Mouse (Mus musculus) heart, embryonic 11.5 days (tissue): ENCODE data around the gene Col11a2. TPM values are rescaled to one million over a fixed set of nuclear protein-coding genes. Genes with fewer than 3 reads are reported as not detected.

Experiments
- ATAC-seq: fragments of 200-750 bp; cut with Nextera tagmentation; replicated peaks from 2 replicates; pipeline ENCODE4 v1.8.0; 2017; ENCODE audit warnings: moderate library complexity; ENCODE audit not compliant: insufficient number of reproducible peaks, low FRiP score, low TSS enrichment
- H3K27ac ChIP-seq: fragments of 300-500 bp; sonication (generic); 2 replicates; pipeline ENCODE4 v1.5.1; 2014; ENCODE audit warnings: mild to moderate bottlenecking, low read depth, low read length
- H3K27me3 ChIP-seq: fragments of 300-500 bp; sonication (generic); 2 replicates; pipeline ENCODE4 v1.6.1; 2014; ENCODE audit warnings: mild to moderate bottlenecking, low read length, mixed read lengths; ENCODE audit not compliant: control insufficient read depth, insufficient read depth
- H3K36me3 ChIP-seq: fragments of 300-500 bp; sonication (generic); 2 replicates; pipeline ENCODE4 v1.6.1; 2014; ENCODE audit warnings: mild to moderate bottlenecking, low read length, moderate library complexity, mixed read lengths; ENCODE audit not compliant: control insufficient read depth, insufficient read depth
- H3K4me1 ChIP-seq: fragments of 300-500 bp; sonication (generic); 2 replicates; pipeline ENCODE4 v1.6.1; 2014; ENCODE audit warnings: low read length; ENCODE audit not compliant: control insufficient read depth, insufficient read depth
- H3K4me2 ChIP-seq: fragments of 300-500 bp; sonication (generic); 2 replicates; pipeline ENCODE4 v1.6.1; 2014; ENCODE audit warnings: mild to moderate bottlenecking, moderate library complexity
- H3K4me3 ChIP-seq: fragments of 300-500 bp; sonication (generic); 2 replicates; pipeline ENCODE4 v1.5.1; 2014; ENCODE audit warnings: low read depth, low read length
- H3K9ac ChIP-seq: fragments of 300-500 bp; sonication (generic); 2 replicates; pipeline ENCODE4 v1.6.1; 2014; ENCODE audit warnings: mild to moderate bottlenecking, low read depth, low read length, moderate library complexity
- H3K9me3 ChIP-seq: fragments of 300-500 bp; sonication (generic); replicated peaks from 2 replicates; pipeline ENCODE4 v1.6.1; 2016; ENCODE audit warnings: low read length; ENCODE audit not compliant: control insufficient read depth
- WGBS: fragments of 180-500 bp; shearing (Covaris S2); extraction: QIAGEN DNeasy Blood & Tissue Kit; methylation state at CpG from one replicate; pipeline ENCODE4 v1.1.7; 2014; ENCODE audit not compliant: insufficient replicate concordance; 5-methylcytosine and 5-hydroxymethylcytosine counted together
- polyA plus RNA-seq: library from polyadenylated mRNA; unstranded; fragments of >200 nt; fragmentation: Nextera tagmentation; extraction: Ambion mirVana; gene quantifications from 2 replicates; pipeline ENCODE4 v1.2.1, GENCODE M21; 2014

Col11a2 gene
- polyA plus RNA-seq, 1 experiment from 2014 or later, result 0.70 TPM

- Histone ChIP-seq H3K4me2 (peak overlapping the region; percentile 99), H3K27me3 (no peaks in the 10 kb centered on the region), H3K27ac (no peak overlapping the region), H3K4me3 (peak overlapping the region; percentile 91), H3K36me3 (peaks cover 15% of the 10 kb centered on the region), H3K4me1 (peaks cover 56% of the 10 kb centered on the region), H3K9ac (no peak overlapping the region), H3K9me3 (no peaks in the 10 kb centered on the region)
- ATAC-seq, result no peak
- 88% methylated on average over 18 of the region's 18 CpGs for WGBS
Measured at GRCm38 (mm10) chr17:34029150-34029889, 9.9 kb upstream of the Col11a2 start.

GRCm38 (mm10) chr17:34029890-34030595, 9.2 kb upstream of the Col11a2 start:
- peak overlapping the region; percentile 98 for H3K9ac ChIP-seq
- 83% methylated on average over 21 of the region's 21 CpGs for WGBS
- peak overlapping the region; percentile 99 for H3K4me2 ChIP-seq
- peaks cover 56% of the 10 kb centered on the region for H3K4me1 ChIP-seq
- no peaks in the 10 kb centered on the region for H3K27me3 ChIP-seq
- peak overlapping the region; percentile 91 for H3K4me3 ChIP-seq
- no peak for ATAC-seq
- H3K9me3 ChIP-seq, result no peaks in the 10 kb centered on the region
- H3K36me3 ChIP-seq, result peaks cover 15% of the 10 kb centered on the region
- 0 out of 2 replicates have a peak overlapping the region, but pooled peaks have one; percentile 95 for H3K27ac ChIP-seq

GRCm38 (mm10) chr17:34030861-34031326, 8.3 kb upstream of the Col11a2 start:
- H3K4me1 ChIP-seq, result peaks cover 48% of the 10 kb centered on the region
- H3K4me2 ChIP-seq, result peak overlapping the region; percentile 99
- H3K4me3 ChIP-seq, result peak overlapping the region; percentile 91
- peak overlapping the region; percentile 98 for H3K9ac ChIP-seq
- peak overlapping the region; percentile 95 for H3K27ac ChIP-seq
- peaks cover 16% of the 10 kb centered on the region for H3K36me3 ChIP-seq
- WGBS, result 1% methylated on average over 20 of the region's 20 CpGs
- no peaks in the 10 kb centered on the region for H3K27me3 ChIP-seq
- ATAC-seq, result 0 out of 2 replicates have a peak, but pooled peaks have one; percentile 0
- no peaks in the 10 kb centered on the region for H3K9me3 ChIP-seq

- Histone ChIP-seq H3K4me1 (peaks cover 42% of the 10 kb centered on the region), H3K9me3 (no peaks in the 10 kb centered on the region), H3K9ac (peak within 1 kb of the TSS; percentile 98), H3K4me2 (peak within 1 kb of the TSS; percentile 99), H3K4me3 (peak within 1 kb of the TSS; percentile 91), H3K27me3 (no peaks in the 10 kb centered on the region), H3K36me3 (peaks cover 20% of the 10 kb centered on the region), H3K27ac (peak within 1 kb of the TSS; percentile 95)
- under 1% methylated on average over 88 of the region's 88 CpGs for WGBS
- peak; percentile 74 for ATAC-seq
Measured at GRCm38 (mm10) chr17:34031465-34032173, 7.6 kb upstream of the Col11a2 start, which contains the start of the genes Slc39a7 and Rxrb. Slc39a7 (minus strand) TSS chr17:34031682. Rxrb (plus strand) TSS chr17:34031812.

GRCm38 (mm10) chr17:34032174-34032632, 7.0 kb upstream of the Col11a2 start:
- under 1% methylated on average over 47 of the region's 48 CpGs for WGBS
- peaks cover 36% of the 10 kb centered on the region for H3K4me1 ChIP-seq
- H3K27ac ChIP-seq, result peak overlapping the region; percentile 95
- peak overlapping the region; percentile 98 for H3K9ac ChIP-seq
- H3K4me2 ChIP-seq, result peak overlapping the region; percentile 99
- H3K36me3 ChIP-seq, result peaks cover 20% of the 10 kb centered on the region
- H3K27me3 ChIP-seq, result no peaks in the 10 kb centered on the region
- peak; percentile 14; the same call in 1 of the 2 replicates for ATAC-seq
- H3K4me3 ChIP-seq, result peak overlapping the region; percentile 91
- H3K9me3 ChIP-seq, result no peaks in the 10 kb centered on the region

GRCm38 (mm10) chr17:34032806-34033205, 6.4 kb upstream of the Col11a2 start:
- peak overlapping the region; percentile 98 for H3K9ac ChIP-seq
- 47% methylated on average over 9 of the region's 9 CpGs for WGBS
- H3K9me3 ChIP-seq, result no peaks in the 10 kb centered on the region
- no peak for ATAC-seq
- H3K4me2 ChIP-seq, result peak overlapping the region; percentile 99
- peaks cover 23% of the 10 kb centered on the region for H3K36me3 ChIP-seq
- peaks cover 5% of the 10 kb centered on the region for H3K27me3 ChIP-seq
- H3K27ac ChIP-seq, result peak overlapping the region; percentile 29; the same call in 1 of the 2 replicates
- H3K4me3 ChIP-seq, result peak overlapping the region; percentile 91
- peaks cover 34% of the 10 kb centered on the region for H3K4me1 ChIP-seq

GRCm38 (mm10) chr17:34033441-34033840, 5.8 kb upstream of the Col11a2 start:
- peaks cover 23% of the 10 kb centered on the region for H3K36me3 ChIP-seq
- H3K27me3 ChIP-seq, result peaks cover 12% of the 10 kb centered on the region
- H3K4me2 ChIP-seq, result peak overlapping the region; percentile 99
- no peak overlapping the region for H3K27ac ChIP-seq
- H3K9me3 ChIP-seq, result no peaks in the 10 kb centered on the region
- WGBS, result 96% methylated on average over 9 of the region's 9 CpGs
- H3K9ac ChIP-seq, result 0 out of 2 replicates have a peak overlapping the region, but pooled peaks have one; percentile 98
- peak overlapping the region; percentile 91; the same call in 1 of the 2 replicates for H3K4me3 ChIP-seq
- H3K4me1 ChIP-seq, result peaks cover 33% of the 10 kb centered on the region
- no peak for ATAC-seq

- Histone ChIP-seq H3K27me3 (peaks cover 15% of the 10 kb centered on the region), H3K4me2 (no peak overlapping the region), H3K9ac (no peak overlapping the region), H3K9me3 (no peaks in the 10 kb centered on the region), H3K4me1 (peaks cover 36% of the 10 kb centered on the region), H3K4me3 (no peak overlapping the region), H3K36me3 (peaks cover 17% of the 10 kb centered on the region), H3K27ac (no peak overlapping the region)
- WGBS, result 70% methylated on average over 10 of the region's 10 CpGs
- ATAC-seq, result no peak
Measured at GRCm38 (mm10) chr17:34034064-34034463, 5.2 kb upstream of the Col11a2 start.
